Mouse (Mus musculus) 3134 (cell line): ENCODE results near the gene Evx2.

Experiments
- DNase-seq: peaks from one replicate; pipeline ENCODE4 v3.0.0-alpha.2; 2011; ENCODE audit warnings: low spot score; ENCODE audit not compliant: insufficient read length; ENCODE audit errors: extremely low read depth

Evx2 gene

DNA sequence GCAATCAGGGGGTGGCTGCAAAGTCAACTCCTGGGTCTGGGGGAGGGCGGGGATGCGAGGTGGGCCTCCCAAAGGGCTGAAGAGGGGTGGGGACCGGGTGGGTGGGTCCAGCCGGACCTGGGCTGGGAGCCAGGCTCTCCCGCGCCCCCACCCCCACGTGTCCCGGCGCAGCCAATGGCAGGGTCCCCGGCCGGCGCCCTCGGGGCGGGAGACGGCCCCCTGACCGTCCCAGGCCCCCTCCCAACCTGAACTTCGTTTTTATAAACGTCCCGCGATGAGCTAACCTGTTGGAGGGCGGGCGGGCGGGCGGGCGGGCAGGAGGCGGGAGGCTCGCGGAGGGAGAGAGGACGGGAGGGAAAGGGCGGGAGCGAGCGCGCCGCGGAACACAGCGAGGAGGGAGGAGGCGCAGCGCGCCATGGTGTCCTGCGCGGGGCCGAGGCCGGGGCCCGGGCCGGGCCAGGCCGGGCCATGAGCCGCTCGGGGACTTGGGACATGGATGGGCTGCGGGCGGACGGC, 8.5 kb upstream of the Evx2 start, which contains the start of gene Hoxd13:
Gene Hoxd13, plus strand, starts transcription at position 469 of the 516 bp plus-strand sequence.
- no peak for DNase-seq

- DNase-seq = no peak
Measured at GRCm38 (mm10) chr2:74667191-74667841, 8.0 kb upstream of the Evx2 start.

DNA sequence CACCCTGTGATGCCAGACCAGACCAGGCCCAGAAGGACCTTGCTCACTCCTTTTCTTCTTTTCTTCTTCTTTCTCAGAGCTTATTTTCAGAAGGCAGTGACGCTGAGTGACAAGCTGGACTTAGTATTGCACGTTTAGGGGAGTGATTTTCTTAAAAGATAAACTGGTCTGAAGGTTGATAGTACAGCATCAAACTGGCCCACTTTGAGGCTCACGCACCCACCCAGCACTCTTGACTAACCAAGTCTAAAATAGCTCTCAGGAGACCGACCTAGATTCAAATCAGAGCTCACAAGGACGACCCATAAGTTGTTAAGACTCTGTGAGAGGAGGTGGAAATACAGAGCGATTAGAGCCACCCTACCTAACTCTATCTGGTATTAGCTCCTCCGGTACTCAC, 7.1 kb upstream of the Evx2 start:
- DNase-seq = no peak

DNA sequence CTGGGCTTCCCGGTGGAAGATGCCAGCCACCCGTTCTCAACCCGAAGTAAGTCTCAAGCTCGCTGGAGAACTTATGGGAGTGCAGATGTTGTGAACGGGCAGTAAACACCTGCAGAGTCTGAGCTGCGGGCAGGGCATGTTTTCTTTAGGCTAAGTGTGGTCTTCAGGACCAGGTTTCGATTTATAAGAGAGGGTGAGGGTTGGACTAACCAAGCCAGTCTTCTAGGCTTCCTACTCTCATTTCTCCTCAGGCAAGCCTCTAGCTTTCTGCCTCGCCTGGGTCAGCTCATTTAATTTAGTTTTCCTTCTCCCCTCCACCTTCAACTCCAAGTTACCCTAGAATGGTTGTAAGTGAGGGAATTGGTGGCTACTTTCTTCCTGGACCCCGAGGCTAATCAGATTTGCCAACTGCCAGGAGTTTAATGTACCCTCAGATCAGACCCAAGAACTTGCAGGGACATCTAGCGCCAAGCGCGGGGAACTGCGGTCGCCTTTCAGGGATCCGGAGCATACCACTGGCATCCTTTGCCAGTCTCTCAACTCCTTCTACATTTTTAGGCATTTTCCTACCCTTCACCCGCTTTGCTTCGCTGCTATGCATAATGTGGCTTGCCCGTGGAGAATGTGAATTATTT, 4.1 kb upstream of the Evx2 start:
- peak; percentile 40 for DNase-seq

DNA sequence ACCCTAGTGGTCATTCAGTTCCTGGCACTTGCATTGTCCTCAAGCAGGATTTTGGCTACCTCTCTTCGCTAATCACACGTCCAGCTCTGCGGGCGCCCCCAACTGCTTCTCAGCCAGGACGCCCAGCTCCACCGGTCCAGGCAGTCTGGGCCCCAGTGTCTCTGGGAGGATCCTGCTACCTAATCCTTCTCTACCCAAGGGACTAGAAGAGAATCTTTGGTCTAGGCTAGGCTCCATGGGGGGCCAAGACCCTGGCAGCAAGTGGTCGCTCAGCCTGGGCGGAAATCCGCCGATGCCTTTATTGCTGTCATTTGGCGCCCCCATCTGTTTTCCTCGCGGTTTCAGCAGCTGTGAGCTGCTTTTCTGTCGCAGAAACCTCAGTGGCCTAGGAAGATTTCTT, 2.3 kb upstream of the Evx2 start:
- DNase-seq = no peak

- no peak for DNase-seq
Measured at GRCm38 (mm10) chr2:74660421-74661375, 1.3 kb upstream of the Evx2 start.

GRCm38 (mm10) chr2:74658667-74659371, 538 bp downstream of the Evx2 start:
- DNase-seq = no peak

- DNase-seq = no peak
Measured at GRCm38 (mm10) chr2:74658024-74658666, 1.2 kb downstream of the Evx2 start.

DNA sequence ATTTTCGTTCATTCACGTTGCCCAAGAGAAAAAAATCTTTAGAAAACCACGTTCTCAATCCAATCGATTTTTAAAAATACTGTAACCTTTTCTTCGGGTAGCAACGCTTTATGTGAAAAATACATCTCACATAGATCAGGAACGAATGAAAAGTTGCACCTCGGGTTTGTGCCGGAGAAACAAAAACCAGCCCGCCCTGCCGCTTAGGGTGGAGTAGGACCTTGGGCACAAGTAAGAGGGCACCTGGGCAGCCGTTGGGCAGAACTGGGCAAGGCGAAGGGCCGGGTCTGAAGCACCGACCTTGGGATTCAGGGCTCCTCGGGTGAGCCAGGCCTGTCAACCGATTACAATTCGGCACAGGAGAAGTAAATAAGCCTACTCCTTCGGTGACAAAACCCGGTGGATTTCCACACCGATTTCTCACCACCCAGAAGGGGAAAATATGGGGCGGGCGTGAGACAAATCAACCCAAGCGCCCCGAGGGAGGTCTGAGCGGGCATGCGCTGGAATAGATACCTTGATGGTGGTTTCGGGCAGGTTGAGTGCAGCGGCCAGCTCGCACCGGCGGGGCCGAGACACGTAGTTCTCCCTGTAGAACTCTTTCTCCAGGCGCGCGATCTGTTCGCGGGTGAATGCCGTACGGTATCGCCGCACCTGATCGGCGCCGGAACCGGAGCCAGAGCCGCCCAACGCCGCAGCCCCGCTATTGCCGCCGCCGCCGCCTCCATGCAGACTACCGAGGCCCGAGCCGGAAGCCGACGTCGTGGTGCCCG, 1.9 kb downstream of the Evx2 start:
- DNase-seq = no peak

- no peak for DNase-seq
Measured at GRCm38 (mm10) chr2:74656632-74657021, 2.7 kb downstream of the Evx2 start.

- DNase-seq = no peak
Measured at GRCm38 (mm10) chr2:74655821-74656631, 3.3 kb downstream of the Evx2 start.

DNA sequence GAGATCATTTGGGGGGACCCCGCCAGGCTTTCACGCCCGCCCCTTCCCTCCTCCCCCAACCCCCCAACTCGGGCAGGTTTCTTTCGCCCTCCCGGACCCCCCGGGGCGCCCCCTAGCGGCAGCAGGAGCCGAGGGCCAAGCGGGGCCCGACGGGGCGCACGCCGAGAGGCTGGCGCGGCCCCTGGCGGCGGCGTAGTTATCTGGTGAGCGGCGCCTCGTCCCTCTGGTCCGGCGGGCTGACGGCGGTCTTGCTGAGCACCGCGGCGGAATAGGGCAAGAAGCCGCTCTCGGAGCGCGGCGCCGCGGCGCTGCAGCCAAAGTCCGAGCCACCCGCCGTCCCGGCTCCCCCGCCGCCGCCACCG, 4.0 kb downstream of the Evx2 start:
- no peak for DNase-seq

DNA sequence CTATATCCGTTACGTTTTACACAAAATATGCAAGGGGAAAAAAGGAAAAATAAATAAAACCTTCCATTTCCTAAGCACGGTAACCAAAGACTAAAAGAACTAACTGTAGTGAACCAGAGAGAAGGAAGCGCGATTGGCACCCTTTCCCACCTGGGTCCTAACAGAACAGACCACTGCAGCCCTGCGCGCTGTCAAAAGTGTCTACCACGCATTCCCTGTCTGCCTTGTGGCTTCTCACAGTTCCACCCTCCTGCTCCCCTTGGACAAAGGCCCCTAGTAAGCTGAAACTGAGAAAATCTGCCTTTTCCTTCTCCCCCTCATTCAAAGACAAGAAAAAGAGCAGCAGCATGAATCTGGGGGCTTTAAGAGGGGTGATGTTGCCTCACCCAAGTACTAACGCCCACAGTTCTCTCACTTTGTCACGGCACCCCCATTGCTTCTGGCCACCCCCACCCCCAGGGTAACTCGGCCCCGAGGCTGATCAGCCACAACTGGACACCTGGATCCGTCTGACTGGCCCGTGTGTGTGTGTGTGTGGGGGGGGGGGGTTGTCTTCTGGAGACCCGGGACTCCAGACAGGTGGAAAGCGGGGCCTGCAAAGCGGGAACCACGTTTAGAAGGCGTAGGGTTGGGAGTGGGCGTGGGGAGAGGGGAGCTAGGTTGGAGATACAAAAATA, 4.5 kb downstream of the Evx2 start:
- DNase-seq = no peak

DNA sequence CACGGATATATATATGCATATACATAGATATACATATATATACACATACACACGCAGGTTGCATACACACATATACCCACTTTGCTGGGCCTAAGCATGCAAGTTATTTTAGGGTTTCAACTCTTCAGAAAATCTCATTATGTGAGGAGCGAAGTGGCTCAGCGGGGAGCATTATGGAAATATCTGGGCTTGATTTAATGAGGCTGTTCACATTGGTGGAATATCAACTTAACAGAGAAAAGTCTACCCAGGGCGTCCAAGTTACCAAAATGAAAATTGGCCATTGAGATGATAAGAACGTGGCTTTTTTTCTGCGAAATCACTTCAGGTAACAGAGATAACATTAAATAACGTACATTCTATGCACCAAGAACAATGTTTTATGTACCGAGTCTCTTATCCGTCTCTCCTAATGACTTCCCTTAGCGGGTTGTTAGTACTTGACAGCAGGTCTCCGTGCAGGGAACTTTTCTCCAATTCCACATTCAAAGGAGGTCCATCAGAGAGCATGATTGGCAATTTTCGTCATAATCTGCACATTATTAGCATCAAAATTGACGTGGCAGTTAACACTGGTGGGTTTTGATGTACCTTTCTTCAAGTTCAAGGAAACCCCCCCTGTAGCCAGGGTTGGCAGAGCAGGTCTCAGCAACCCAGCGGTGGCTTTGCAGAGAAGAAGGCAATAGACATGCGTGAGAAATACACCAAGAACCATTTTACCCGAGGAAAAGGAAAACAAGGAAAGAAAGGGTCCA, 5.4 kb downstream of the Evx2 start:
- no peak for DNase-seq

DNA sequence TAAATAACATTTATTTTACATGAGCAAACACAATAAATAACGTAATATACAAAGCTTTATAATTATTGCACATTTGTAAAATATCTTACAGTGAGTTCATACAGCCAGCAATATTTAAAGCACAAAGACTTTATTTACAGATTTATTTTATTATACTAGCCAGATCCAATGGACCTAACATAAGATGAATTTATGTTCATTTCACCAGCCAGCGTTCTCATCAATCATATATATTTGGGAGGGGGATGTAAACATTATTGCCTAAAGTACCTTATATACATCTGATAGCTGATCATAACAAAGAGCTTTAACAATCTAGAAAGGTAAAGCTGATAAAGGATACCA, 6.4 kb downstream of the Evx2 start:
- DNase-seq = no peak

GRCm38 (mm10) chr2:74647082-74647864, 12.1 kb downstream of the Evx2 start:
- DNase-seq = no peak

DNA sequence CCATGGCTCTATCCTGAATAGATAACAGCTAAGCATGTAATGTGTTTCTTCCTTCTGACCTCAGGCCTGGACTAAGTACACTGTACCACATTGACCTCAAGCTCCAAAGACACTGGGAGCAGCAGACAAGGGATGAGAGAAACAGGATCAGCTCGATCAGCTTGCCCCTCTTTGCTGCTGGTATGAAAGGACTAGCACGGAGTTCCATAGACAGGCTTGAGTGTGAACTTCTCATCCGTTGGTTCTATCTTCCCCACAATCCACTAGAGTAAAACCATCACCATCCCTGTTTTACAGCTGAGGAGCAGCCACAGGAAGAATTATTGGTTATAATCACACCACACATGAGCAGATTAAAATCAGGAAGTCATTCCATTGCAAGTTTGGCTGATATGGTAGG, 13.7 kb downstream of the Evx2 start:
- no peak for DNase-seq
